Mouse (Mus musculus) effector memory CD4-positive, alpha-beta T cell, adult 5 months (primary cell): ENCODE measurements around the gene Prss50. TPM values are rescaled to one million over a fixed set of nuclear protein-coding genes. Genes with fewer than 3 reads are reported as not detected.

Experiments used
- polyA plus RNA-seq: library from polyadenylated mRNA; unstranded; fragments of 100-300 nt; shearing (Covaris generic); gene quantifications from one replicate; pipeline ENCODE4 v1.2.1, GENCODE M21; 2017

Prss50 gene
- not detected for polyA plus RNA-seq

DNA sequence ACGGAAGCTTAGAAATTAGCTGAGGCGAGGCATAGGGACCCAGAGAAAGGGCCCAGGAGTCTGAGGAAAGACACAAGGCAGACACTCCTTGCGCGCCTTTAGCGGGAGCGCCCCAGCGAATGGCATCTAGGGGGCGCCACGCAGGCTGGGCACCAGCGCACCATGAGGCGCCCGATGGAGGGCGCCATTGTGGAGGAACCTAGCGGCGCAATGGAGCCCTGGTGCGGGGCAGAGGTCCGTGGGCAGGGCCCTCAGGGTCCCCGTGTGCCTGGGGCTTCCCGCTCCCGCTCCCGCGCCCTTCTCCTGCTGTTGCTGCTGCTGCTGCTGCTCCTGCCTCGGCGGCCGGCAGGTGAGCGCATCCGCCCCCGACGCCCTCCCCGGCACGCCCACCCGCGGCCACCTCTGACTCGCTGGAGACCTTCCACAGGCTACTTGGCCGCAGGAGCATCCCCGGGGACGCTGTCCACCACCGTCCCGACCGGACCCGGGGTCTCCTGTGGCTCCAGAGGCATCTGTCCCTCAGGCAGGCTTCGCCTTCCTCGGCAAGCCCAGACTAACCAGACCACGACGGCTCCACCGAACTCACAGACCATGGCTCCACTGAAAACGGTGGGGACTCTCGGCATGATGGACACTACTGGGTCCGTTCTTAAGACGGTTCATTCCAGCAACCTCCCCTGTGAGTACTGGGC, at the start of gene Prss50:
Gene Prss50 (plus strand): TSS at position 187 of the 692 bp plus-strand sequence.

DNA sequence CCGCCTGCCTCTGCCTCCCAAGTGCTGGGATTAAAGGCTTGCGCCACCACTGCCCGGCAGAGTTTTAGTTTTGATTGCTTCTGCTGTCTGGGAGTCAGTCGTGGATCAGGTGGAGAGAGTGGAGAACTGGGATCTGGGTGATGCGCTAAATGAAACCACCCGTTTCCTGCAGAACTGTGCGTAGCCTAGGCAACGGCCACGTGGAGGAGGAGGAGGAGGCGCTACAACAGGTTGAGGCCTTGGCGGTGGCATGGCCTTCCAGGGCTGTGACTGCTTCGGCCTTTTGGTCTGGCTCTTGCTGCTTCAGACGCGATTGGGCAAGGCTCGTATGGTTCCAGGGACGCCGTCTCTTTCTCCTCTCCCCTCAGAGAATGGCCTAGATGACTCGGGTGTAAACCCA, 44.0 kb upstream of the Prss50 start, which contains the start of gene Prss44:
Gene Prss44 (plus strand): TSS at position 206 of the 400 bp plus-strand sequence.

DNA sequence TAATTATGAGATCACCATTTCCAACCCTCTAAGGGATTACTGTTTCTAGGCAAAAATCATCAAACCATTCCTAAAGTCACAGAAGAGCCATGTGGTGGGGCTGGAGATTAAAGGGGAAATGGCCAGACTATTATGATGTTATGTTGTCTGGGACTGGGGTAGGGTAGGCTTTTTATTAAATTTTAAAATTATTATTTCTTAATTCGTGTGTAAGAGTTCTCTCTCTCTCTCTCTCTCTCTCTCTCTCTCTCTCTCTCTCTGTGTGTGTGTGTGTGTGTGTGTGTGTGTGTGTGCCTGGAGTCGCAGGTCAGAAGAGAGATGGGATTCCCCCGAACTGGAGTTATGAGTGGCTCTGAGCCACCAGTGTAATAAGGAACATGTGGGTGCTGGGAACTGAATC, 31.4 kb upstream of the Prss50 start, which contains the start of gene Prss43:
Gene Prss43 (plus strand): TSS at position 301 of the 400 bp plus-strand sequence.

DNA sequence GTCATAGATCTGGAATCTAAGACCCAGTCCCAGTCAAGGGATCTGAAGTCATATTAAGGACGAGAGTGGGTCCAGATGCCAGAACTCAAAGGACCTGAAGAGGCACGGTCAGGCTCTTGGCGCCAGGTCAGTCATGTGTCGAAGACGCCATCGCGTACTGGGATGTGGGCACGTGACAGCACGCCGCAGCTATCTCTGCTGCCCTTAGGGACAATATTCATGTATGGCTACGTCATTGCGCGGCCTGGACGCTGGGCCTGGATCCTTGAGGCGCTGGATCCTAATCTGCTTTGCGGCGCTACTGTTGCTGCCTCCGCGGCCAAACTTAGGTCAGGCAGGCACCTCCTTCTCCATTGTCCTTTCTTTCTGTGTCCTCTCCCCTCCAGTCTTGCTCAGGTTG, 23.4 kb upstream of the Prss50 start, which contains the start of gene Prss45:
Gene Prss45 (plus strand): TSS at position 178 of the 400 bp plus-strand sequence.

DNA sequence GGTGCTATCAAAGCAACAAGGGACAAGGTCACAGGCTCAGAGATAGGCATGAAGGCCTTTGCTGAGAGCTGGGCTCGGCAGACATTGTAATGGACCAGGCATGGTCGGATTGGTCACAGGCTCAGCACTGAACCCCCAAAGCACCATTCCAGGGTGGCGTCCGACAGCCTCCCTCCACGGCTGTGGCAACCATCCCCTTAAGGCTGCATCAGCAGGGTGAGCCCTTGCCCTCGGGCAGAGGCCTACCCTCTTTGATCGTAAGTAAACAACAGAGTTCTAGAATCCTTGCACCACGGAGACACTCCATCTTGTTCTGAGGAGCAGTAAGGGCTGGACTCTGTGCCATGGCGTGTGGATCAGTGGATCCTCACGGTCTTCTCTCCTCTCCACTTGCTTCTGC, 13.6 kb upstream of the Prss50 start, which contains the start of gene Prss46:
Gene Prss46 (plus strand): TSS at position 301 of the 400 bp plus-strand sequence.

DNA sequence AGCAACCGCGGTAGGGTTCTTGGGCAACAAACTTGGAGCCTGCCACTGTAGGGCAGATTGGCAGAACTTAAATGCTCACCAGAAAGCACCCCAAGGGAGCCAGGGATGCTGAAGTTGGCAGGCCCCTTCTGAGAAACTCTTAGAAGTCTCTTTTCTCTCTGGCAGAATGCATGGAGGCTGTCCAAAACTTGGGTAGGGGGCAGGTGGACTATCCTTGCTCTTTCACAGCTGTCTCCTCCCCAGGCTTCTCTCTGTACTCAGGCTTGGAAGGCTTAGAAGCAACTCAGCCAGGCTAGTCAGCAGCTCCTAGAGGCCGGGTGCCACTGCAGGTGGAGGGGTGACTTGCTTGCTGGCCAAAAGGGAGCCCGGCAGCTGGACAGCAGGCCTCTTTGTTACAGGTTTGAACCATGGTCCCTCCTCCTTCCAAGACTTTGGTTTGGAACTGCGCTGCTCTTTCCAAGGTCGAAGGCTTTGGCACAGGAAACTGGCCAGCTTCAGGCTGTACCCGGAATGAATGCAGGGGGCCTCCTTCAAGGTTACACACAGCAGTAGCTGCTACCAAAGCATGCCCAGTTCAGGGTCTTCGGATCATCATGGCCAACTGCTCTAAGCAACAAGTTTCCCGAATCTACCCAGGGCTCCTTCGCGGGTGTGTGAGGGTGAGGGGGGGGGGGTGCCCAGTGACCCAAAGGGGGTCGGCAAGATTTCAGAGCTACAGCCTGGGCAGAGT, 21.6 kb downstream of the Prss50 start, which contains the start of gene Als2cl:
Gene Als2cl (plus strand): TSS at position 680 of the 730 bp plus-strand sequence.

DNA sequence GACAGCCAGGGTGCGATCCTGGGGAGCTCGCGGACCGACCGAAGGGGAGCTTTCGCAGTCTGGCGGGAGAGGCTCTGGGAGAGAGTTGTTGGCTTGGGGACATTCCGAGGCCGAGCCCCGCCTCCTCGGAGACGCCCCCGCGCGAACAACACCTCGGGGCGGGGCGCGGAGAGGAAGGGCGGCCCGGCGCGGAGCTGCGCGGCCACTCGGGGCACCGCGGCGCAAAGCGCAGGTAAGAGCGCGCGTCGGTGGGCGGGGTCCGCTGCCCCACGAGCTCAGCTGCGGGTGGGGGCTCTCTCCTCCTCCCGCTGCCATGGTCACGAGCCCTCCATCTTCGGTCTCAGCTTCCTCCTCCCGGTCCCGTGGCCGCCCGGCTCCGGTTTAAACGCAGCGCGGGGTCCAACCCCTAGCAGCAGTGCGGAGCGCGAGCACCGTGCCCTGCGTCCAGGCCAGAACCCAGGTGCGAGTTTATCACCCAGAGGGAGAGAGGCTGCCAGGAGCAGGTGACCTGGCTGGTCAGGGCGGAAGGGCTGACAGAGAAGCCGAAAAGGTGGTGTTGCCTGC, 22.3 kb downstream of the Prss50 start, which contains the start of gene Tmie:
Gene Tmie (minus strand): TSS at position 116 of the 564 bp plus-strand sequence.

Other genes with a start within 250 kb of the Prss50 start
- 1.8 TPM for gene Nradd, start 233.5 kb upstream of the Prss50 start, polyA plus RNA-seq
- 74.0 TPM for gene Nbeal2, start 203.8 kb upstream of the Prss50 start, polyA plus RNA-seq
- gene Ccdc12, start 201.5 kb upstream of the Prss50 start, polyA plus RNA-seq, result 179 TPM
- gene Myl3, start 116.1 kb upstream of the Prss50 start, polyA plus RNA-seq, result not detected
- gene Pth1r, start 110.8 kb upstream of the Prss50 start, polyA plus RNA-seq, result not detected
- gene Prss42, start 59.8 kb upstream of the Prss50 start, polyA plus RNA-seq, result not detected
- gene Prss44, start 44.0 kb upstream of the Prss50 start, polyA plus RNA-seq, result not detected
- not detected for gene Prss43, start 31.3 kb upstream of the Prss50 start, polyA plus RNA-seq
- gene Prss45, start 23.4 kb upstream of the Prss50 start, polyA plus RNA-seq, result not detected
- not detected for gene Prss46, start 13.5 kb upstream of the Prss50 start, polyA plus RNA-seq
- 23.4 TPM for gene Als2cl, start 21.9 kb downstream of the Prss50 start, polyA plus RNA-seq
- 0.92 TPM for gene Tmie, start 22.1 kb downstream of the Prss50 start, polyA plus RNA-seq
- gene Fam240a, start 58.9 kb downstream of the Prss50 start, polyA plus RNA-seq, result not detected
- gene Tdgf1, start 88.2 kb downstream of the Prss50 start, polyA plus RNA-seq, result 0.57 TPM
- gene Lrrc2, start 93.6 kb downstream of the Prss50 start, polyA plus RNA-seq, result not detected
- not detected for gene Rtp3, start 132.6 kb downstream of the Prss50 start, polyA plus RNA-seq
- gene Ltf, start 161.3 kb downstream of the Prss50 start, polyA plus RNA-seq, result not detected
- gene Ccrl2, start 199.6 kb downstream of the Prss50 start, polyA plus RNA-seq, result 11.1 TPM